Mouse (Mus musculus): ENCODE data around the gene Mill2.

DNA sequence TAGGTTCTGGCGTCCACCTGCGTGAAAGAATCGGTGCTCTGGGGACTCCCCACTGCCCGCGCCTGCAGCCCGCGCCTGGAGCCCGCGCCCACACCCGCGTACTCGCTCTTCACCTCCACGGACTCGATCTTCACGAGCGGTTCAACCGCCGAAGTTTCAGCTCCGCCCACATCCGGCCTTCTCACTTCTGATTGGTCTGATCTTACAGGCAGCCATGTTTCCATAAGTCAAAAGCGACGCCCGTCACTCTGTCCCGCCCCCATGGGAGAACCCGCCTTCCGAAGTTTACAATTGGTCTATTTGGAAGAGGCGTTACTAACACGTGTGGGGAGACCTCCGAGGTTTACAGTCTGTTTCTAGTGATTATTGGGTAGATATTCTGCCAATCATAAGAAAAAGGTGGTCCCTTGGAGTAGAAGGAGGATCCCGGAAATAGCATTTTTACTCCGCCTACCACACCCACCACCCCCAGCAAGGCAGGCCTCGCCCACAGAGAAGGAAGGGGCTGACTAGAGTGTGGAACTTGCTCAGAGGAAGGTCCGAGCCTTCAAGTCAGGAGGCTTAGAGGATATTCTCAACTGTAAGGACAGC lies 70.6 kb downstream of the Mill2 start, which contains the start of gene Ccdc61:
- no peak for TF ChIP-seq ZC3H11A (IDR thresholded peaks at IDR 0.05; ENCODE audit: borderline replicate concordance, low read depth, low read length)
- no peak for TF ChIP-seq MAFK (IDR thresholded peaks at IDR 0.05; ENCODE audit: insufficient read depth, low read depth, low read length)
